ENCODE assay signal across 8 mouse cellular contexts in genomic region chr13:48966851-48967821, GRCm38 (mm10). TPM values are rescaled to one million over a fixed set of nuclear protein-coding genes. Genes with fewer than 3 reads are reported as not detected.
DNase-seq lines count a peak whose midpoint lies in the region; ATAC-seq and TF ChIP-seq lines count a peak whose summit lies in the region.

No protein-coding gene starts in this region.

- H3K79me2 ChIP-seq in liver, adult 2 months (ENCODE audit: control insufficient read depth, insufficient read depth, low read length), result peaks cover 40% of the 10 kb centered on the region

- peak; percentile 71 for DNase-seq in CD4-positive, CD25-positive, alpha-beta regulatory T cell, adult 2 months (ENCODE audit: low read depth, low spot score)
- DNase-seq in liver, adult 2 months (ENCODE audit: extremely low read depth, low read depth, low spot score), result peak; percentile 37
- DNase-seq in natural killer cell, adult 2 months (ENCODE audit: low spot score in 2 of 2), result peak; percentile 53 to 55

- no peaks in the 10 kb centered on the region for H3K9me3 ChIP-seq in heart, embryonic 11.5 days (replicated peaks; ENCODE audit: control insufficient read depth, low read length)
- no peaks in the 10 kb centered on the region for H3K9me3 ChIP-seq in kidney, embryonic 15.5 days (replicated peaks)
- H3K9me3 ChIP-seq in stomach, embryonic 15.5 days, result no peaks in the 10 kb centered on the region

- H3K27me3 ChIP-seq in heart, embryonic 11.5 days (ENCODE audit: control insufficient read depth, insufficient read depth, low read length), result no peaks in the 10 kb centered on the region
- no peaks in the 10 kb centered on the region for H3K27me3 ChIP-seq in kidney, embryonic 15.5 days
- no peaks in the 10 kb centered on the region for H3K27me3 ChIP-seq in liver, adult 2 months (ENCODE audit: control insufficient read depth, insufficient read depth, low read length)
- H3K27me3 ChIP-seq in stomach, embryonic 15.5 days (replicated peaks), result no peaks in the 10 kb centered on the region

- H3K9ac ChIP-seq in heart, embryonic 11.5 days (ENCODE audit: low read depth, low read length), result peak overlapping the region; percentile 97
- H3K9ac ChIP-seq in kidney, embryonic 15.5 days, result peak overlapping the region; percentile 94
- H3K9ac ChIP-seq in liver, adult 2 months (ENCODE audit: low read depth, low read length), result peak overlapping the region; percentile 94
- H3K9ac ChIP-seq in stomach, embryonic 15.5 days, result peak overlapping the region; percentile 84

- H3K4me3 ChIP-seq in bone marrow macrophage, adult 2 months (ENCODE audit: insufficient read depth, low read length), result peak overlapping the region; percentile 70
- H3K4me3 ChIP-seq in heart, embryonic 11.5 days (ENCODE audit: low read depth, low read length), result peak overlapping the region; percentile 93
- H3K4me3 ChIP-seq in kidney, embryonic 15.5 days (replicated peaks), result peak overlapping the region; percentile 96
- H3K4me3 ChIP-seq in liver, adult 2 months (ENCODE audit: insufficient read depth, low read depth, low read length), result peak overlapping the region; percentile 82
- H3K4me3 ChIP-seq in stomach, embryonic 15.5 days (replicated peaks), result peak overlapping the region; percentile 91

- no peak for TF ChIP-seq POLR2A in bone marrow macrophage, adult 2 months (IDR thresholded peaks at IDR 0.05; ENCODE audit: borderline replicate concordance, low read depth, low read length)
- TF ChIP-seq POLR2A in liver, adult 2 months (IDR thresholded peaks at IDR 0.05; ENCODE audit: extremely low read depth, insufficient read depth, low read length), result no peak

- peak overlapping the region; percentile 99 for H3K4me2 ChIP-seq in heart, embryonic 11.5 days
- peak overlapping the region; percentile 91 for H3K4me2 ChIP-seq in kidney, embryonic 15.5 days
- peak overlapping the region; percentile 79 for H3K4me2 ChIP-seq in stomach, embryonic 15.5 days

- peak; percentile 36 for ATAC-seq in erythroblast, adult 5-6 weeks (replicated peaks; ENCODE audit: low FRiP score, poor library complexity, severe bottlenecking)
- no peak for ATAC-seq in heart, embryonic 11.5 days (replicated peaks; ENCODE audit: insufficient number of reproducible peaks, low FRiP score, low TSS enrichment)
- peak; percentile 19 for ATAC-seq in kidney, embryonic 15.5 days (replicated peaks; ENCODE audit: low FRiP score)
- no peak for ATAC-seq in stomach, embryonic 15.5 days (ENCODE audit: insufficient read depth, low FRiP score, low read depth)

- TF ChIP-seq CTCF in bone marrow macrophage, adult 2 months (IDR thresholded peaks at IDR 0.05; ENCODE audit: low read depth, low read length), result no peak
- TF ChIP-seq CTCF in liver, adult 2 months (IDR thresholded peaks at IDR 0.05; ENCODE audit: low read depth, low read length), result no peak

- H3K4me1 ChIP-seq in bone marrow macrophage, adult 2 months (ENCODE audit: control insufficient read depth, insufficient read depth, low read length), result peaks cover 13% of the 10 kb centered on the region
- peaks cover 30% of the 10 kb centered on the region for H3K4me1 ChIP-seq in heart, embryonic 11.5 days (ENCODE audit: control insufficient read depth, insufficient read depth, low read length)
- H3K4me1 ChIP-seq in kidney, embryonic 15.5 days, result peaks cover 62% of the 10 kb centered on the region
- H3K4me1 ChIP-seq in liver, adult 2 months (ENCODE audit: control insufficient read depth, insufficient read depth, low read length), result peaks cover 32% of the 10 kb centered on the region
- peaks cover 29% of the 10 kb centered on the region for H3K4me1 ChIP-seq in stomach, embryonic 15.5 days

- WGBS in heart, embryonic 11.5 days (ENCODE audit: insufficient replicate concordance), result 0% methylated on average over 50 of the region's 58 CpGs
- WGBS in kidney, embryonic 15.5 days, result under 1% methylated on average over 58 of the region's 58 CpGs
- WGBS in liver, adult 2 months, result under 1% methylated on average over 58 of the region's 58 CpGs
- WGBS in stomach, embryonic 15.5 days, result under 1% methylated on average over 58 of the region's 58 CpGs

- peak overlapping the region; percentile 84 for H3K27ac ChIP-seq in bone marrow macrophage, adult 2 months (ENCODE audit: insufficient read depth, low read depth, low read length)
- peak overlapping the region; percentile 99 for H3K27ac ChIP-seq in heart, embryonic 11.5 days (ENCODE audit: low read depth, low read length)
- H3K27ac ChIP-seq in kidney, embryonic 15.5 days, result peak overlapping the region; percentile 99
- peak overlapping the region; percentile 57 for H3K27ac ChIP-seq in liver, adult 2 months (replicated peaks; ENCODE audit: insufficient read depth, low read depth, low read length)
- H3K27ac ChIP-seq in stomach, embryonic 15.5 days, result peak overlapping the region; percentile 98

- no peaks in the 10 kb centered on the region for H3K36me3 ChIP-seq in heart, embryonic 11.5 days (ENCODE audit: control insufficient read depth, insufficient read depth, low read length)
- 0 out of 2 replicates have a peak, but pooled peaks cover 8% of the 10 kb centered on the region for H3K36me3 ChIP-seq in kidney, embryonic 15.5 days
- no peaks in the 10 kb centered on the region for H3K36me3 ChIP-seq in liver, adult 2 months (ENCODE audit: control insufficient read depth, insufficient read depth, low read length)
- no peaks in the 10 kb centered on the region for H3K36me3 ChIP-seq in stomach, embryonic 15.5 days

RNA-seq across cellular contexts. Expression of gene Fam120a, which starts 0.7 kb away (rescaled TPM):
- polyA plus RNA-seq in bone marrow macrophage, adult 2 months (2012; ENCODE audit: insufficient read depth, insufficient read length, missing spikeins), result 100 and 101 TPM in 2 replicates
- 66.7 and 81.5 TPM in 2 replicates for total RNA-seq in erythroblast, adult 5-6 weeks (2015; ENCODE audit: low replicate concordance)
- total RNA-seq in erythroblast, adult 5-6 weeks (2017; ENCODE audit: low replicate concordance), result 38.6 and 47.6 TPM in 2 replicates
- 26.3 and 31.2 TPM in 2 replicates for polyA plus RNA-seq in heart, embryonic 11.5 days (2014; fragmentation: Nextera tagmentation; extraction: Ambion mirVana)
- polyA plus RNA-seq in kidney, embryonic 15.5 days (2015; fragmentation: Nextera tagmentation; extraction: Ambion mirVana), result 24.4 and 25.5 TPM in 2 replicates
- total RNA-seq in liver, adult 2 months (2014; rRNA removed), result 45.1 and 59.3 TPM in 2 replicates
- 40.1 and 40.6 TPM in 2 replicates for polyA plus RNA-seq in liver, adult 2 months (2012; rRNA removed)
- polyA plus RNA-seq in stomach, embryonic 15.5 days (2015; fragmentation: Nextera tagmentation; extraction: Ambion mirVana), result 30.1 and 30.5 TPM in 2 replicates

Comparison
In these comparisons a context has a peak if more than half of its experiments do, and no peak if none do; other contexts are left out.
1. ATAC-seq: peak in erythroblast, adult 5-6 weeks (single experiment) and kidney, embryonic 15.5 days (single experiment); none in heart, embryonic 11.5 days (single experiment) and stomach, embryonic 15.5 days (single experiment).
2. Peak in every context shown above with its lines, with median percentiles within 50 percentile points of each other: DNase-seq, H3K27ac ChIP-seq, H3K4me3 ChIP-seq, H3K4me2 ChIP-seq and H3K9ac ChIP-seq.